Mouse (Mus musculus): ENCODE measurements around the gene Lyzl6. TPM values are rescaled to one million over a fixed set of nuclear protein-coding genes. Genes with fewer than 3 reads are reported as not detected.
"Not testable (repeated sequence)": the region's sequence is repeated elsewhere in the genome, so short reads cannot be mapped to it uniquely, and the experiment has no call there.

The Lyzl6 gene
- not detected in 2 replicates for polyA plus RNA-seq (2014; fragmentation: Nextera tagmentation; extraction: Ambion mirVana)

GRCm38 (mm10) chr11:103638790-103639189 is at the start of gene Lyzl6:
Lyzl6 (minus strand) TSS chr11:103638890.
- 71% methylated on average over 3 of the region's 3 CpGs for WGBS
- Histone ChIP-seq H3K9me3 (ENCODE audit: control insufficient read depth, low read depth, low read length) (no peaks in the 10 kb centered on the region), H3K27me3 (ENCODE audit: control insufficient read depth, insufficient read depth, low read length) (peaks cover 3% of the 10 kb centered on the region; the same call in 1 of the 2 replicates), H3K36me3 (ENCODE audit: control insufficient read depth, insufficient read depth, low read length) (no peaks in the 10 kb centered on the region), H3K4me1 (ENCODE audit: control insufficient read depth, insufficient read depth, low read length) (no peaks in the 10 kb centered on the region), H3K27ac (ENCODE audit: low read length) (no peak within 1 kb of the TSS), H3K9ac (replicated peaks; ENCODE audit: low read depth, low read length) (no peak within 1 kb of the TSS), H3K4me2 (replicated peaks; ENCODE audit: low read depth, low read length) (no peak within 1 kb of the TSS), H3K4me3 (ENCODE audit: low read depth, low read length) (no peak within 1 kb of the TSS)
- ATAC-seq (ENCODE audit: insufficient number of reproducible peaks, insufficient read depth, low FRiP score, low read depth) = no peak

GRCm38 (mm10) chr11:103686706-103687105 is 48.0 kb upstream of the Lyzl6 start:
- no peaks in the 10 kb centered on the region for H3K27me3 ChIP-seq (ENCODE audit: control insufficient read depth, insufficient read depth, low read length)
- H3K4me1 ChIP-seq (ENCODE audit: control insufficient read depth, insufficient read depth, low read length) = no peaks in the 10 kb centered on the region
- no peak overlapping the region for H3K4me2 ChIP-seq (replicated peaks; ENCODE audit: low read depth, low read length)
- WGBS = 90% methylated on average over 6 of the region's 6 CpGs
- H3K9me3 ChIP-seq (ENCODE audit: control insufficient read depth, low read depth, low read length) = no peaks in the 10 kb centered on the region
- no peak overlapping the region for H3K27ac ChIP-seq (ENCODE audit: low read length)
- H3K4me3 ChIP-seq (ENCODE audit: low read depth, low read length) = no peak overlapping the region
- H3K36me3 ChIP-seq (ENCODE audit: control insufficient read depth, insufficient read depth, low read length) = peaks cover 54% of the 10 kb centered on the region
- ATAC-seq (ENCODE audit: insufficient number of reproducible peaks, insufficient read depth, low FRiP score, low read depth) = no peak
- H3K9ac ChIP-seq (replicated peaks; ENCODE audit: low read depth, low read length) = no peak overlapping the region

- no peaks in the 10 kb centered on the region for H3K9me3 ChIP-seq (ENCODE audit: control insufficient read depth, low read depth, low read length)
- no peak overlapping the region for H3K27ac ChIP-seq (ENCODE audit: low read length)
- H3K4me2 ChIP-seq (replicated peaks; ENCODE audit: low read depth, low read length) = no peak overlapping the region
- no peak overlapping the region for H3K4me3 ChIP-seq (ENCODE audit: low read depth, low read length)
- peaks cover 55% of the 10 kb centered on the region for H3K36me3 ChIP-seq (ENCODE audit: control insufficient read depth, insufficient read depth, low read length)
- ATAC-seq (ENCODE audit: insufficient number of reproducible peaks, insufficient read depth, low FRiP score, low read depth) = no peak
- no peaks in the 10 kb centered on the region for H3K27me3 ChIP-seq (ENCODE audit: control insufficient read depth, insufficient read depth, low read length)
- no peak overlapping the region for H3K9ac ChIP-seq (replicated peaks; ENCODE audit: low read depth, low read length)
- H3K4me1 ChIP-seq (ENCODE audit: control insufficient read depth, insufficient read depth, low read length) = no peaks in the 10 kb centered on the region
- 86% methylated on average over 7 of the region's 7 CpGs for WGBS
These were observed 46.6 kb upstream of the Lyzl6 start for GRCm38 (mm10) chr11:103685261-103685736.

- peaks cover 66% of the 10 kb centered on the region for H3K36me3 ChIP-seq (ENCODE audit: control insufficient read depth, insufficient read depth, low read length)
- H3K9me3 ChIP-seq (ENCODE audit: control insufficient read depth, low read depth, low read length) = no peaks in the 10 kb centered on the region
- no peak overlapping the region for H3K4me2 ChIP-seq (replicated peaks; ENCODE audit: low read depth, low read length)
- H3K4me3 ChIP-seq (ENCODE audit: low read depth, low read length) = no peak overlapping the region
- no peaks in the 10 kb centered on the region for H3K4me1 ChIP-seq (ENCODE audit: control insufficient read depth, insufficient read depth, low read length)
- H3K27ac ChIP-seq (ENCODE audit: low read length) = no peak overlapping the region
- H3K27me3 ChIP-seq (ENCODE audit: control insufficient read depth, insufficient read depth, low read length) = no peaks in the 10 kb centered on the region
- no peak overlapping the region for H3K9ac ChIP-seq (replicated peaks; ENCODE audit: low read depth, low read length)
- no peak for ATAC-seq (ENCODE audit: insufficient number of reproducible peaks, insufficient read depth, low FRiP score, low read depth)
- 83% methylated on average over 11 of the region's 11 CpGs for WGBS
These were observed 45.1 kb upstream of the Lyzl6 start for GRCm38 (mm10) chr11:103683667-103684334.

- not testable (repeated sequence) for H3K27ac ChIP-seq (ENCODE audit: low read length); H3K9me3 ChIP-seq (ENCODE audit: control insufficient read depth, low read depth, low read length); H3K27me3 ChIP-seq (ENCODE audit: control insufficient read depth, insufficient read depth, low read length); H3K4me2 ChIP-seq (replicated peaks; ENCODE audit: low read depth, low read length); H3K4me3 ChIP-seq (ENCODE audit: low read depth, low read length); H3K9ac ChIP-seq (replicated peaks; ENCODE audit: low read depth, low read length); ATAC-seq (ENCODE audit: insufficient number of reproducible peaks, insufficient read depth, low FRiP score, low read depth); H3K4me1 ChIP-seq (ENCODE audit: control insufficient read depth, insufficient read depth, low read length)
- 40% methylated on average over 2 of the region's 2 CpGs for WGBS
- H3K36me3 ChIP-seq (ENCODE audit: control insufficient read depth, insufficient read depth, low read length) = peaks cover 22% of the 10 kb centered on the region; the same call in 1 of the 2 replicates
These were observed 38.4 kb upstream of the Lyzl6 start for GRCm38 (mm10) chr11:103677042-103677441.

GRCm38 (mm10) chr11:103675556-103675955 is 36.9 kb upstream of the Lyzl6 start:
- no peak for ATAC-seq (ENCODE audit: insufficient number of reproducible peaks, insufficient read depth, low FRiP score, low read depth)
- WGBS = 43% methylated on average over 3 of the region's 3 CpGs

GRCm38 (mm10) chr11:103666907-103667426 is 28.3 kb upstream of the Lyzl6 start:
- 71% methylated on average over 13 of the region's 13 CpGs for WGBS
- Histone ChIP-seq H3K36me3 (ENCODE audit: control insufficient read depth, insufficient read depth, low read length) (no peaks in the 10 kb centered on the region), H3K27ac (ENCODE audit: low read length) (no peak overlapping the region), H3K27me3 (ENCODE audit: control insufficient read depth, insufficient read depth, low read length) (no peaks in the 10 kb centered on the region), H3K9ac (replicated peaks; ENCODE audit: low read depth, low read length) (no peak overlapping the region), H3K4me3 (ENCODE audit: low read depth, low read length) (no peak overlapping the region), H3K4me2 (replicated peaks; ENCODE audit: low read depth, low read length) (no peak overlapping the region), H3K4me1 (ENCODE audit: control insufficient read depth, insufficient read depth, low read length) (no peaks in the 10 kb centered on the region), H3K9me3 (ENCODE audit: control insufficient read depth, low read depth, low read length) (no peaks in the 10 kb centered on the region)
- no peak for ATAC-seq (ENCODE audit: insufficient number of reproducible peaks, insufficient read depth, low FRiP score, low read depth)

More at GRCm38 (mm10) chr11:103675556-103675955, 36.9 kb upstream of the Lyzl6 start:
- no peak overlapping the region for H3K4me3 ChIP-seq (ENCODE audit: low read depth, low read length)
- H3K9me3 ChIP-seq (ENCODE audit: control insufficient read depth, low read depth, low read length) = no peaks in the 10 kb centered on the region
- no peaks in the 10 kb centered on the region for H3K27me3 ChIP-seq (ENCODE audit: control insufficient read depth, insufficient read depth, low read length)
- H3K36me3 ChIP-seq (ENCODE audit: control insufficient read depth, insufficient read depth, low read length) = peaks cover 22% of the 10 kb centered on the region; the same call in 1 of the 2 replicates
- H3K4me1 ChIP-seq (ENCODE audit: control insufficient read depth, insufficient read depth, low read length) = no peaks in the 10 kb centered on the region
- no peak overlapping the region for H3K9ac ChIP-seq (replicated peaks; ENCODE audit: low read depth, low read length)
- H3K27ac ChIP-seq (ENCODE audit: low read length) = no peak overlapping the region
- H3K4me2 ChIP-seq (replicated peaks; ENCODE audit: low read depth, low read length) = no peak overlapping the region

GRCm38 (mm10) chr11:103666181-103666906 is 27.7 kb upstream of the Lyzl6 start:
- Histone ChIP-seq H3K36me3 (ENCODE audit: control insufficient read depth, insufficient read depth, low read length) (no peaks in the 10 kb centered on the region), H3K9ac (replicated peaks; ENCODE audit: low read depth, low read length) (no peak overlapping the region), H3K27me3 (ENCODE audit: control insufficient read depth, insufficient read depth, low read length) (no peaks in the 10 kb centered on the region), H3K27ac (ENCODE audit: low read length) (no peak overlapping the region), H3K4me1 (ENCODE audit: control insufficient read depth, insufficient read depth, low read length) (no peaks in the 10 kb centered on the region), H3K4me2 (replicated peaks; ENCODE audit: low read depth, low read length) (no peak overlapping the region), H3K4me3 (ENCODE audit: low read depth, low read length) (no peak overlapping the region), H3K9me3 (ENCODE audit: control insufficient read depth, low read depth, low read length) (no peaks in the 10 kb centered on the region)
- ATAC-seq (ENCODE audit: insufficient number of reproducible peaks, insufficient read depth, low FRiP score, low read depth) = no peak
- WGBS = 36% methylated on average over 10 of the region's 10 CpGs
